Mouse (Mus musculus) spleen, postnatal 14 days (tissue): Measurements from ENCODE around the gene Mettl1.
"Not testable (repeated sequence)": the region's sequence is repeated elsewhere in the genome, so short reads cannot be mapped to it uniquely, and the experiment has no call there.

Experiments
- DNase-seq, 2 experiments: peaks; one replicate each; pipeline ENCODE4 v3.0.0; 2021 to 2022; ENCODE audit warnings: low spot score in 2 of 2

Gene Mettl1

DNA sequence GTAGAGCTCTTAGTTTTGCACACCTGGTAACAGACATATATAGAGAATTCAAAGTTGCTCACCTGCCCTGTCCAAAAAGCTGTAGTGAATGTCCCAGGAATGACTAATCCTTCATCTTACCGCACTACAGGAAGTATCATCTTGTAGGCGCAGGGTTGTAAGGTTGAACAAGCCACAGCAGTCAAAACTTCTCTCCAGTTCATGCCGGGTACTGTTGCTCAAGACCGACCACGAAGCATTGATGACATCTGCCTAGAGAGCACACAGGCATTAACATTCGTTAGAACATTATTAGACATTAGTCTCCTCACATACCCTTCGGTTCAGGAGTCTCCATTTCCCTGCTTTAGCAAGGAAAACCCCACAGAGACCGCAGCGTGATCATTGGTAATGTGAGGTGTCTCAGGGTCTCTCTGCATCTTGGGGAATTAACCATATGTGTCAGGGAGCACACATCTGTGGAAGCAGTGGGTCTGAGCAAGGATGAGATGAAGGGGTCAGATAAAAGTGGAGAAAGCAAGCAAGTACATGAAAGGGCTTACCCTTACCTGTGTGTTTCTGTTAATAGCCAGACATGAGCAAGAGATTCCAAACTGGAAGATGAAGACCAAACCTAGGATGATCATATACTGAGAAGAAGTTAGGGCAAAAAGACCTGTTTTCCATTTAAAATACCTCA is 27.3 kb downstream of the Mettl1 start:
- DNase-seq, result no peak

DNA sequence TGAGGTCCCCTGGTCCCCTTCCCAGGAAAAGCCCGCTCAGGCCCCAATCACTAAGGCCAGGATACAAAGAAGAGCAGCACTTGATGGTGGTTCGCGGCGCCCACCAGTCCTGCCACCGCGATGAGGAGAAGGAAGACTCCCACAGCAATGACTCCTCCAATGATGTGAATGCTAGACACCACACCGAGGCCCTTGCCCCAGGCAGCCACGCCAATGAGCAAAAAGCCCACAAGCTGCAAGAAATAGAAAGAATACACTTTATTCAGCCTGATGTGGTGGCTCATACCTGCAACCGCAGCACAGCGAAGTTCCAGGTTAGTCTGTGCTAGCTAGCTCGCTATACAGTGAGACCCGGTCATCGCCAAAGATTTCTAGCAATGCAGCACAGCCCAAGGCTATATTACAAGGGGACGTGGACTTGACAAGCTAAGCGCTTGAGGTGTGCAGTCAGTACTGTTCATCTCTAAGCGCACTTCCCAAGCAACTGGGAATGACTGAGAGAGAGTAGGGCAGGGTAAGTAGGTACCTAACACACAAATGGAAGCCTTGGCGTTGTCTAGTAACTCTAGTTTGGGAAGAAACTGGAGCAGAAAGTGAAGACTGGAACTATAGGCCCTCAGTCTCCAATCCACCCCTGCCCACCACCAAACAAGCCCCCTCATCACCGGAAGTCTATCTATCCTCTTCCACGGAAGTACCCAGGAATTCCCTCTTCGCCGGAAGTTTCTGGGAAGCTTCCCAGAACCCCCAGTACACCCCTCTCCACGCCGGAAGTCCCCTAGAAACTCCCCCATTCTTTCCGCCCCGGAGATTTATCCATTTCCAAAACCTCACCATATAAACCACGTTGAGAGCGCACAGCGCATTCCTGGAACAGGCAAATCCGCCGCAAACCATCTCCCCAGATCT is 28.3 kb downstream of the Mettl1 start:
- DNase-seq, result no peak

DNA sequence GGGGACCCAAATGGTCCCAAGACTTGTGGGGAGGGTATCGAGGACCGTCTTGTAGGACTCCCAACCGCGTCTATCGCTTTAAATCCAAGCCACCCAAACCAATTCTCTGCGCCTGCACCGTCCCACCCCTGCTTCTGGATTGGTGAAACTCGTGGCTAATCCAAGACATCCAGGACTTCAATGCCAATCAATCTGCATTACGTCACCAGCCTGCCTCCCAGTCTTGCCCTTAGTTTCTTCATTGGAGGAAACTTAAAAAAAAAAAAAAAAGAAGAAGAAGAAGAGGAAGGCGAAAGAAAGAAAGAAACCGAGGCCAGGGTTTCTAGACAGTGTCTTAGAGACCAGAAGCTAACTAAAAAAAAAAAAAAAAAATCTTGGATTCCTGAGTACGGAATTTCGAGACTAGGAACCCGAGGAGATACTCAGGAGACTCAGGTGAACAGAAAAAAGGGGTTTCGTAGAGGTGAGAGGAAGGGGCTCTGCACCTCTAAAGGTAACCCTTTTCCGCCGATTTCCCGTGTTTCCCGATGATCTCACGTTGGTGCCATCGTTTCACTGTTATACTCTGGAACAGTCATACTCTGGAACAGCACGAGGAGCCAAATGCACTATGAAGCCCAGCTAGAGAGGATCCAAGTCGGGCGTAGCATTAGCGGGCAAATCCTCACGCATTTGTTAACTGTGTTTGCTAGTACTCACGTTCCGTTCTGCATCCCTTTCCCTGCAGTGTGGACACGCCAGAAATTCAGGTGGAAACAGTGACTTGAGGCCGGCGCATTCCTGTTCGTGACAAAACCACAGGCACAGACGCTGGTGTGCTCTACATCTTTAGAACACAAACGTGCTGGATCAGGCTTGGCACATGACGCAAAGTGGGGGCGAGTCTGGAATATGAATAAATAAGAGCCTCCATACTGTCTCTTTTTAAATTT is 29.2 kb downstream of the Mettl1 start, which contains the start of gene Tspan31:
Gene Tspan31, minus strand, starts transcription at position 75 of the 932 bp plus-strand sequence.
- DNase-seq, result peak; percentile 36 to 55

DNA sequence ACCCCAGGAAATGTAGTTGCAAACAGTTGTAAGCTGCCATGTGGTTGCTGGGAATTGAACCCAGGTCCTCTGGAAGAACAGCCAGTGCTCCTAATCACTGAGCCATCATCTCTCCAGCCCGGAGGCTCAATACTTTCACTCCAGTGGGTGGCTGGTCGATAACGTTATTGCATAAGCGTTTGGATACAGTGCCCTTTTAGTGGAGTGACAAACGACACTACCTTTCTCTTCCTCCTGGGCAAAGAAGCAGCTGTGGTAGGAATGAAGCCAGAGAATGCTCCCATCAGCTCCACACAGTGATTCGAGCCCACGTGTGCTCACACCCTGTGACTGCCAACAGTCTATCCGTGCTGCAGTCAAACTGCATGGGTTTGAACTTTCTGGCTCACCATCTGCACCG is 30.0 kb downstream of the Mettl1 start:
- DNase-seq, result no peak

DNA sequence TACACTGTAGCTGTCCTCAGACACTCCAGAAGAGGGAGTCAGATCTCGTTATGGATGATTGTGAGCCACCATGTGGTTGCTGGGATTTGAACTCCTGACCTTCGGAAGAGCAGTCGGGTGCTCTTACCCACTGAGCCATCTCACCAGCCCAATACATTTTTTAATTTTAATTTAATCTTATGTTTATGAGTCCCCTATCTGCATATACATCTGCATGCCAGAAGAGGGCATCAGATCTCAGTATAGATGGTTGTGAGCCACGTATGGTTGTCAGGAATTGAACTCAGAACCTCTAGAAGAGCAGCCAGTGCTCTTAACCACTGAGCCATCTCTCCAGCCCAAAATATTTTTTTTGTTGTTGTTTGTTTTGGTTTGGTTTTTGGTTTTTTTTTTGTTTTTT is 31.1 kb downstream of the Mettl1 start:
- not testable (repeated sequence) for DNase-seq

DNA sequence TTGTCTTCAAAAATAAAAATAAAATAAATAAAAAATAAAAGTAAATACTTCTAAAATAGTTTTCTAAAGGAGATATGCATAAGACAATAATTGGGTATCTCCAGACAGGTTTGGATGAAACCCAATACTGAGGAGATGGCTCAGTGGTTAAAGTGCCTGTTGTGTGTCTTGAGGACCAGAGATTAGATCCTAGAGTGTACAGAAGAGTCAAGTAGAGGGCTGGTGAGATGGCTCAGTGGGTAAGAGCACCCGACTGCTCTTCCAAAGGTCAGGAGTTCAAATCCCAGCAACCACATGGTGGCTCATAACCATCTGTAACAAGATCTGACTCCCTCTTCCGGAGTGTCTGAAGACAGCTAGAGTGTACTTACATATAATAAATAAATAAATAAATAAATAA is 31.8 kb downstream of the Mettl1 start:
- not testable (repeated sequence) for DNase-seq

DNA sequence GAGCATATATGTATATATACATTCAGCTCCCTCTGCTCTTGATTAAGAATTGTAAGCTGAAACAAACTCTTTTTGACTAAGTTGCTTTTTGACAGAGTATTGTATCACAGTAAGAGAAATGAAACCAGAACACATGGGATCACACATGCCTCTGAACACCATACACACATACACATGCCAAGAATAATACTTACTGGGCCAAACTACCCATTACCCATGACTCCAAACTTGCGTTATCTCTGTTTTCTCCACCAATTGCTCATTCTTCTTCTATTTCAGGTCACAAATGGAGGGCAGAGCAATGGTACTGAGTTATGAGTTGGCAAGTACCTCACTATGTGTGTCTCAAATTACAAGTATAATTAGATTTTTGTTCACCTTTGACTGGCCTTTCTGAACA is 32.8 kb downstream of the Mettl1 start:
- DNase-seq, result no peak

DNA sequence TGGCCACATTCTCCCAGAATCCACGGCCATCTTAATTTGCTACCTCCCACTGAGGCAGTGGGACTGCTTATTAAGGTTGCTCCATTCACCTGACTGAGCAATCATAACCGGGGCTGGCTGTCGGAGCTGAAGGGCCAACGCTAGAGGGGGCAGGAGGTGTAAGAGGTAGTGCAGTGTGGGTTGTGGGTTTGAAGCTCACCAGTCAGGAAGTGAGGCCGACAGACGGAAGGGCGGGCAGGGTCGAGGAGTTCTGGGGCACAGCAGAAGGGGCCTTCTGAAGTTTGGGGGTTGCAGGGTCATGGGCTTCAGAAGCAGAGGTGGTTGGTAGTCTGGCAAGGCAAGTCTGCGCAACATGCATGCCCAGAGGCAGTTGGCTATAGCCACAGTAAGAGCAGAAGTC is 33.9 kb downstream of the Mettl1 start, which contains the start of gene Agap2:
Gene Agap2, plus strand, starts transcription at position 205 of the 400 bp plus-strand sequence.
- DNase-seq, result peak; percentile 58 to 63

DNA sequence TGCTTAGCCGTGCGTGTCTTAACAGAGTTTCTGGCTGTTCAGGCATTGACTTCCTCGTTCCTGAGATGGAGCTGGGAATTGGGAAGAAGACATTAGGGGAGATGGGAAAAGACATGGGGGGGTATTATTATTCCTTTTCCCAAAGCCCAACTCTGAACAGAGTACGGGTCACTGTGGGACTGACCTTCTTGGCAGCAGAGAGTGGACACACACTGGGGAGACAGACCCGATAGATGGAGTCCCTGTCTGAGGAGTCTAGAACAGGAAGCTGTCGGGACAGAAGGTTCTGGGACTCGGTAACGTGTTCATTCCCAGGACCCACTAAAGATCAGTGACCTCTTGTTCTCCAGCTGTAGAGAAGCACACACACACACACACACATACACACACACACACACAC is 34.4 kb downstream of the Mettl1 start:
- no peak for DNase-seq

DNA sequence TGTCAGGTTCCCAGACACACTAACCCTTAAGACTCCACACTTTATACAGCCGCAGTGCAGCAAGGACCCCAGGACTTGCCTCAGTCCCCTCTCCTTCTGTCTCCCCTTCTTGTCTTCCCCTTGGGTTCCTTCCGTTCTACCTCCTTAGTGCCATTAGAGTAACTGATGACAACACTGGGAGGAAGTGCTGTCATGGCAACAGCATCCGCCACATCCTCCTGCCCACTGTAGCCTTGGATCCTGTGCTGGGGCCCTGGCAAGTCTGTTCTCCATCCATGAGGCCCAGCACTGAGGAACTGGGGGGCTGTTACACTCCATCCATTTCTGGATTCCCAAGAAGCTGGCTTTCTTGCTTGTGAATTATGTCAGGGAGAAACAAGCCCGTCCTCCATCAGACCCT is 34.9 kb downstream of the Mettl1 start:
- no peak for DNase-seq

DNA sequence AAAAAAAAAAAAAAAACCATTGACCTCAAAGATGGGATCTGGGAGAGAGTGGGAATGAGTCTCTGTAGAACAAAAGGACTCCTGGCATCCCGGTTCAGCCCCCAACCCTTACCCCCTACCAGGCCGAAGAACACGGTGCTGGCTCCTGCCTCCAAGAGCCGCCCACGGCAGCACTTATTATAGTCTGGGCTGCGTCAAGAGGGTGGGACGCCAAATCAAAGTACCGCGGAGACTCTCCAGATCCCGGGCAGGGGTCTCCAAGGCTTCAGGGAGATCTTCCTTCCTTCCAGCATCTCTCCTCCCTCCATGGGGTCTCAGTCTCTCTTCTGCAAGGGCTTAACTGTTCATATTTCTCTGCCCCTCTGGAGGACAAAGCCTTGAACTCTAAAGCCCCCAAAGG is 36.3 kb downstream of the Mettl1 start:
- no peak for DNase-seq

DNA sequence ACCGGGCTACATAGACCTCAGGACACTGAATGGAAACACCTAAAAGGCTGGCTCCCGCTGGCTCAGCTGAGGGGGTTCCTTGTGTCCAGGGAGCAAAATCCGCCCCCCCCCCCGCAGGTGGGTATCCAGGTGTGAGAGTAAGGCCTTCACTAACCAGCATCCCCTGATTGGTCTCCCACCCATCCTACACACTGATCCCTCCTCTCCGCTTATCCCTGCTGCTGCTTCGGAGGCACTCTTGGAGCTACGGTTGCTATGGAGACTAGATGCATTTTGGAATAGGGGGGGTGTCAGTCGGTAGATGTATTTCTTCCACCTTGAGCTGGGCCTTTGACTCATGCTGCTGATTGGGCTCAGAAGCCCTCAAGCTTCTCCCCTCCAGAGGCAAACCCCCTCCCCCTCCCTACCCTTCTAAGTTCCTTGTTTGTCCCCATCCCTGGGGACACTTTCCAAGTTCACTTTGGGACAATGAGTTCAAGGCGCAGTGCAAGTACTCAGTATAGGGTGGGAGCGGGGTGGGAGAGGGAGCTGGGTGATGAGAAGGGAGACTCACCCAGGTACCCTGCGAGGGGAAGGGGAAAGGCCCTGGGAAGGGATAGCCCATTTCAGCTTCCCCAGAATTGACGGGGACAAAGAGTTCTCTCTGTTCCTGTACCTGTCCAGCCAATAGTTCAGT is 36.9 kb downstream of the Mettl1 start:
- DNase-seq, result no peak

DNA sequence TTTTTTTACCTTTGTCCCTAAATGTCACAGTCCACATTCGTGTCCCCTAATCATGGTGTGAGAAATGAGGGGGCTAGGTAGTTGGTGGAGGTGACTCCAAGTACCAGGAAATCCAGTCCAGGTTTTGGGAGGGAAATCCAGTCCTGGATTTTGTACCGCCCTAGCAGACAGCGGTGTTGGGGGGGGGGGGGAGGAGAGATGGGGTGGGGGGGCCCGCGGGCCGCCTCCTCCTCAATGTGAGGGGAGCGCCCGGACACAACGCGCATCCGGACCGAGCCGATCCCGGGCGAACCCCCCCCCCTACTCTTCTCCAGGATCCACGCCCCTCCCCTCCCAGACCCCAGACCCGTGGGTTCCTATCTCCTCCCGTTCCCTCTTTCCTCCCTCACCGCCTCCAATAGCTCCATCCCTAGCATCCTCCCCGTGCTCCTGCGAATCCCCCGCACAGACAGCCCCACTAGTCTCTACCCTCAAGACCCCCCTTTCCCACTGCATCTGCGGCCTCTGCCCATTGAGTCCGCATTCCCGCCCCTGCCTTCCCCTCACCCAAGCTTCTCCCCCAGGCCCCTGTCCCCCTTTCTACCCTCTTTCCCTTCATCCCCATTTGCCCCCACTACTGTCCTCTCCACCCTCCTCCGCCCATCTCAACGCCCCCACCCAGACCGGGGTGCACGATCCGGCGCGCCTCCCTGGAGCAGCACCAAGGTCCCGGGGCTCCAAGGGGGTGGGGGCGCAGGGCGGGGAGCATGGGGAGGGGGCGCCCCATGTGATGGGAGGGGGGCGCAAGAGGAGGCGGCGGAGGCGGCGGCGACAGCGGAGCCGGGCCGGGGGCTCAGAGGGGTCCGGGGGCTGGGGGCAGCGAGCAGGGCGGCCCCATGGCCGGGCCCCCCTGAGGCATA is 37.7 kb downstream of the Mettl1 start:
- no peak for DNase-seq

DNA sequence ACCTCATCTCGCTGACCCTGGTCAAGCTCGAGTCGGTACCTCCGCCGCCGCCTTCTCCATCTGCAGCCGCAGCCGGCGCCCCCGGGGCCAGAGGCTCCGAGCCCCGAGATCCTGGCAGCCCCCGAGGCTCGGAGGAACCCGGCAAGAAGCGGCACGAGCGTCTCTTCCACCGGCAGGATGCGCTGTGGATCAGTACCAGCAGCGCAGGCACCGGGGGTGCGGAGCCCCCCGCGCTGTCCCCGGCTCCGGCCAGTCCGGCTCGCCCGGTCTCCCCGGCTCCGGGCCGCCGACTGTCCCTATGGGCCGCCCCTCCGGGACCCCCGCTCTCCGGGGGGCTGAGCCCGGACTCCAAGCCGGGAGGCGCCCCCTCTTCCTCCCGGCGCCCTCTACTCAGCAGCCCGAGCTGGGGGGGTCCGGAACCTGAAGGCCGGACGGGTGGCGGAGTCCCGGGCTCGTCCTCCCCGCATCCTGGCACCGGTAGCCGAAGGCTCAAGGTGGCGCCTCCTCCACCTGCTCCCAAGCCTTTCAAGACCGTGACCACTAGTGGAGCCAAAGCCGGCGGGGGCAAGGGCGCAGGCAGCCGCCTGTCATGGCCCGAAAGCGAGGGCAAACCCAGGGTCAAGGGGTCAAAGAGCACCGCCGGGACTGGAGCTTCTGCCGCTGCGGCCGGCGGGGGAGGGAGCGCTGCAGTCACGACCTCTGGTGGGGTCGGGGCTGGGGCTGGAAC is 38.6 kb downstream of the Mettl1 start:
- DNase-seq, result no peak

DNA sequence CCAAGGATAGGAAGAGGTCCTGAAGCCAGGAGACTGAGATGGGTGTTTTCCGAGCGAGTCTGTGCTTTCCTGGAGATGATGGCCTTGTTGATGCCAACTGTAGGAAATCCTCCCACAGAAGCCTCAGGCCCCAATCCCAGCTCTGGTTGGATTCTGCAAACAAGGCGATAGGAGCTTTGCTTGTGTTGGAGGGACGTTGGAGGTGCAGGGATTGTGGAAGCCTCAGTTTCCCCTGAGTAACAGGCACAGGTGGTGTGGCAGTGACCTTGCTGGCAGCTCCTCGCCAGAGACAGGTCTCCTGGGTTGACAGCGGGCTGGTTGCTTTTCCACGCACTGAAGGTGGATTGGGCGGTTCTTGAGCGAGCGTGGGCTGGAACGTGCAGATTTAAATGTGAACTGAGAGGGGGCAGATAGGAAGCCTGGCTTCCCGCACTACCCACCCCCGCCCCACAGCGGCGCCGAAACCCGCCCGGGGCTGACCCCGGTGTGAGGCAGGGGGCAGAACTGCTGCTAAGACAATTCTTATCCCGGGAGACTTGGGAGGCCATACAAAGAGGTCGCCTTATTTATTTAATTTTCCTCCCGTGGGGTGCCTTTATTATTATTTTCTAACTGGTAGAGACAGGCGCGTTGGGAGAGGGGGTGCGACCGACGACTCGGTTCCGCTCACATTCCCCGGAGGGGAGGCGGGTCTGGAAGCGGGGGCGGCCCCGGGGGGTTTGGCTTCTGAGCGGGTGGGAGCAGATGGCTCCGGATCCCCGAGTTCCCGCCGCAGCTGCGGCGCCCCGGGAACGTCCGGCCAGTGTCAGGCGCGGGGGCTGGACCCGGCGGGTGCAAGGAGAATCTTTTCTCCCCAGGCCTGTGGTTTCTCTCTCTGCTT is 39.9 kb downstream of the Mettl1 start:
- DNase-seq, result no peak

DNA sequence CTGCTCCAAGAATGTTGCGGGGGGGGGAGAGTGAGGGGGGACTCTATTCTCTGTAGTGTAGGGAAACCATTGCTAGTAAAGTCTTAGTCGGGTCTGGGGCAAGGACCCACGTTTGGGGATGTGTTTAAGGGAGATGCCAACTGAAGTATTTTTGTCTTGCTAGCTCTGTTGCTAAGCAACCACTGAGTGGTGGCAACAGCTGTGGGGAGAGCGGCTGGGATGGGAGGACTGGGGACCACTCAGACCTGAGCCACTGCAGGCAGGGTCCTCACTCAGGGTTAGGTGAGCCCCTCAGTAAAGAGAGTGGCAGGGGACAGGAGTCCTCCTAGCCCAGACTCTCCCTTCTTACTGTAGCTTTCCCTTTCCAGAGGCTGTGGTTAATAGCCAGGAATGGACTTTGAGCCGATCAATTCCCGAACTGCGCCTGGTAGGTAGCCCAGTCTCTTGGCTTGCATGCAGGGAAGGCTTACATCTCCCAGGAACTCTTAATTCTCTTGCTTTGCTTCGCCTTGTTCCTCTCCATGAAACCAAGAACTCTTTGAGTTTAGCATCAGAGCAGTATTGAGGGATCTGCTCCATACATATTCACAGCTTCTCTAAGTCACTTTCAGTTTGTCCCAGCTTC is 40.9 kb downstream of the Mettl1 start:
- no peak for DNase-seq

DNA sequence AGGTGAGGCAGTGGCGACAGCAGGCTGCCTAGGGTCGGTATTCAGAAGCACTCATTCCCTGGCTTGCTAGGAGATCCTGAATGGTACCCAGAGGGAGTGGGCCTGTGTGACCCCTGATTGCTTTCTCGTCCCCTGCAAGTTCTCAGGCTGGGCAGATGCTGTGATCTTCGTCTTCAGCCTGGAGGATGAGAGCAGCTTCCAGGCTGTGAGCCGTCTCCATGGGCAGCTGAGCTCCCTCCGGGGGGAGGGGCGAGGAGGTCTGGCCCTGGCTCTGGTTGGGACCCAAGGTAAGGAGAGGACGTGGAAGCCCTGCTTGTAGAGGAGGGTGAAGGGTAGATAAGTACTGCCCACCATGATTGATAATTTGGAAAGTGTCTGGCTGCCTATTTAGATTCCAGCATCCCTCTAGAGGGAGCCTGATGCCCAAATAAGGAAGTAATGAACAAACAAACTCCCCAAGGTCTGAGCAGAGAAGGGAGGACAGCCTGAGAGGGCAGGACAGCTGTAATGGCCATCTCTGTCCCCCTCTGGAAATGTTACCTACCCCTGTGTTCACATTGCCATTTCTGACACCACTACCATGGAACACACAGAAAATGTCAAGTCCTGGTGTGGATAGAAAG is 42.2 kb downstream of the Mettl1 start:
- DNase-seq, result no peak

DNA sequence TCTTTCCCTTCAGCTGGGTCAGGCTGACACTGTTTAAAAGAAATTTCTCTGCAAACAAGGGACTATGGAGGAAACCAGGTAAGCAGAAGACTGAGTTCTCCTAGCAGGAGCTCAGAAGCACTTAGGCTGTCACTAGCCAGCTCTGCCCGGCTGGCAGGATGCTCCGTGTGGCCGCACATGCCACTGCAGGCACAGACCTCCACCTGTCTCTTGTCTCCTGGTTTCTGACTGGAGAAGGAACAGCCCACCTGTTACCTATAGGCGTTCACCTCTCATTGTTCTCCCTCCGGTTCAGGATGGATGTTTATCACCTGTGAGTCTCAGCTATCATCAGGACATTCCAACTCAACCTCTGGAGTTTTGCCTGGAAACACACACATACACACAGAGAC is 42.7 kb downstream of the Mettl1 start:
- DNase-seq, result no peak
